Comparison of ENCODE assay signal across 18 mouse cellular contexts in genomic region chr5:31963851-31964250, GRCm38 (mm10).
DNase-seq lines count a peak whose midpoint lies in the region.
"Had no signal": no experiment of that assay in that cellular context is flagged by ENCODE, and none has a peak within 500 bp of the region (broad histone marks: within the 10 kb centered on the region; RNA-seq: fewer than 3 reads in every experiment).

No protein-coding gene starts in this region.

- DNase-seq in A20 (ENCODE audit: low read depth, low spot score) (peak; percentile 61), ES-CJ7 (ENCODE audit: low read depth, low spot score) (peak; percentile 2)
- DNase-seq in naive thymus-derived CD4-positive, alpha-beta T cell, adult 2 months (ENCODE audit: low read depth) = peak; percentile 29
- DNase-seq in thymus, postnatal 14 days = peak; percentile 82
- no peak for DNase-seq in embryo, embryonic 9.5 days (ENCODE audit: extremely low spot score)
- DNase-seq in adrenal gland, postnatal 10 days = no peak
- no peak for DNase-seq in retina, embryonic 14.5 days (ENCODE audit: low spot score)
- DNase-seq in neural tube, embryonic 10.5 days (ENCODE audit: extremely low spot score, low spot score) = no peak
- DNase-seq: adrenal gland, adult 8-10 months; cerebellum, adult 9-10 months; cerebellum, postnatal 36 days; embryo, embryonic 11 days; heart, adult 2 months; heart, postnatal 4 days; kidney, adult 18-20 months; kidney, postnatal 25 days; lung, postnatal 36 days; right cerebral cortex, postnatal 4 days had no signal

Comparison
In these comparisons a context has a peak if more than half of its experiments do, and no peak if none do; other contexts are left out.
1. DNase-seq: peak in A20 (single experiment), ES-CJ7 (single experiment), naive thymus-derived CD4-positive, alpha-beta T cell, adult 2 months (single experiment) and thymus, postnatal 14 days (single experiment); none in embryo, embryonic 9.5 days (single experiment), adrenal gland, postnatal 10 days (single experiment), retina, embryonic 14.5 days (single experiment) and neural tube, embryonic 10.5 days (single experiment).